Comparison of ENCODE assay signal across 9 mouse cellular contexts in the genomic region with DNA sequence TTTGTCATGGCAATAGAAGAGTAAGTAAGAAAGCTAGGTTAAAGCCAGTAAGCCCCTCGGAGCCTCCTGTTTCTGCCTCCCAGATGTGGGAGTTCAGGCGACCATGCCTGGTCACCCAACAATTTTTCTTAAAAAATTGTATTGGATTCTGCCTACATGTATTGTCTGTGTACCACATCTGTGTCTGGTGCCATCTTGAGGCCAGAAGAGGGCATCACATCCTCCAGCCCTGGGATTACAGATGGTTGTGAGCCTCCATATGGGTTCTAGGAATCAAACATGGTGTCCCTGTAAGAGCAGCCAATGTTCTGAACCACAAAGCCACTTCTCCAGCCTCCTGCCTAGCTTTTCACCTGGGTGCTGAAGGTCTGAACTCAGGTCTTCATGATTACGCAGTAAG. TPM values are rescaled to one million over a fixed set of nuclear protein-coding genes. Genes with fewer than 3 reads are reported as not detected.
DNase-seq lines count a peak whose midpoint lies in the region; TF ChIP-seq lines count a peak whose summit lies in the region.
"Had no signal": no experiment of that assay in that cellular context is flagged by ENCODE, and none has a peak within 500 bp of the region (broad histone marks: within the 10 kb centered on the region; RNA-seq: fewer than 3 reads in every experiment).

No protein-coding gene starts in this region.

- no peaks in the 10 kb centered on the region for H3K4me1 ChIP-seq in bone marrow macrophage, adult 2 months (ENCODE audit: control insufficient read depth, insufficient read depth, low read length)
- H3K4me1 ChIP-seq: neural tube, embryonic 13.5 days had no signal

- no peak for TF ChIP-seq POLR2A in bone marrow macrophage, adult 2 months (IDR thresholded peaks at IDR 0.05; ENCODE audit: borderline replicate concordance, low read depth, low read length)

- peak; percentile 76 for TF ChIP-seq CTCF in bone marrow macrophage, adult 2 months (IDR thresholded peaks at IDR 0.05; ENCODE audit: low read depth, low read length)

- H3K27ac ChIP-seq in bone marrow macrophage, adult 2 months (ENCODE audit: insufficient read depth, low read depth, low read length) = no peak overlapping the region
- H3K27ac ChIP-seq: neural tube, embryonic 13.5 days had no signal

- no peak overlapping the region for H3K4me3 ChIP-seq in bone marrow macrophage, adult 2 months (ENCODE audit: insufficient read depth, low read length)
- H3K4me3 ChIP-seq: neural tube, embryonic 13.5 days had no signal

- peak; percentile 49 for DNase-seq in gastrocnemius, adult 18-20 months (ENCODE audit: low spot score)
- DNase-seq in gastrocnemius, postnatal 25 days = no peak
- DNase-seq in right cerebral cortex, adult 18-20 months = peak; percentile 53
- DNase-seq in right cerebral cortex, postnatal 14 days = no peak
- peak; percentile 54 for DNase-seq in kidney, postnatal 14 days
- peak; percentile 51 for DNase-seq in retina, postnatal 1 day
- DNase-seq in Muller cell, postnatal 12 days (ENCODE audit: inconsistent ontology term) = no peak

RNA-seq across cellular contexts. Expression of gene Otulin, which starts 12.4 kb away (rescaled TPM):
- 10 to 100 TPM; 17.8 to 28.3 TPM for total RNA-seq in gastrocnemius, adult 18-20 months (2021)
- 10 to 100 TPM; 21.1 to 23.3 TPM for total RNA-seq in gastrocnemius, postnatal 25 days (2021)
- polyA plus RNA-seq in bone marrow macrophage, adult 2 months (2012; ENCODE audit: insufficient read depth, insufficient read length, missing spikeins) = 98.6 and 100 TPM in 2 replicates

RNA-seq across cellular contexts. Expression of gene Otulinl, which starts 38.5 kb away (rescaled TPM):
- total RNA-seq in gastrocnemius, adult 18-20 months (2021) = under 1 TPM; 0.91 to 0.93 TPM
- 1 to 10 TPM in 1 of 2 experiments, under 1 TPM in 1; 0.35 to 1.3 TPM for total RNA-seq in gastrocnemius, postnatal 25 days (2021)
- 256 and 264 TPM in 2 replicates for polyA plus RNA-seq in bone marrow macrophage, adult 2 months (2012; ENCODE audit: insufficient read depth, insufficient read length, missing spikeins)

Comparison
In these comparisons a context has a peak if more than half of its experiments do, and no peak if none do; other contexts are left out.
1. DNase-seq: peak in gastrocnemius, adult 18-20 months (single experiment), right cerebral cortex, adult 18-20 months (single experiment), kidney, postnatal 14 days (single experiment) and retina, postnatal 1 day (single experiment); none in gastrocnemius, postnatal 25 days (single experiment), right cerebral cortex, postnatal 14 days (single experiment) and Muller cell, postnatal 12 days (single experiment).